Mouse (Mus musculus): Measurements from ENCODE around the gene Ly6g5c.

DNA sequence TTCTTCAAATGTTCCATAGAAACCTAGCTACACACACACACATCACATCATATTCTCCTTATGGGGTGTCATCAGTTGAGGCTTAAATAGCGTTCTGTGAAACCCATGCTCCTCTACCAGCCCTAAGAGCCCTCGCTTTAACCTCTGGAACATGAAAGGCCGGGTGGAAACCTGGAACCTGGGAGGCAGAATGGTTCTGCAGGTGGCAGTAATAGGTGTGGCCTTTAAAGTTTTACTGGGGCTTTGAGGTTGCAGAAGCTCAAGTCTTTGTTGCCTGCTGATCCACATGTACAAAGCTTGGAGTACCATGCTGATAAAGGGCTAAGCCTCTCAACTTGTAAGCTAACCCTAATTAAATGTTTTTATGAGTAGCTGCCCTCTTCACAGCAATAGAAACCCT lies 39.3 kb downstream of the Ly6g5c start:
- TF ChIP-seq CTCF (IDR thresholded peaks at IDR 0.05; ENCODE audit: low read depth) (no peak), EP300 (IDR thresholded peaks at IDR 0.05; ENCODE audit: low read depth) (no peak)

All from heart, postnatal 0 days (tissue).